Mouse (Mus musculus): ENCODE measurements around the gene Fmn2. TPM values are rescaled to one million over a fixed set of nuclear protein-coding genes. Genes with fewer than 3 reads are reported as not detected.

Fmn2 gene
- not detected for polyA plus RNA-seq (2017; shearing (Covaris generic))

DNA sequence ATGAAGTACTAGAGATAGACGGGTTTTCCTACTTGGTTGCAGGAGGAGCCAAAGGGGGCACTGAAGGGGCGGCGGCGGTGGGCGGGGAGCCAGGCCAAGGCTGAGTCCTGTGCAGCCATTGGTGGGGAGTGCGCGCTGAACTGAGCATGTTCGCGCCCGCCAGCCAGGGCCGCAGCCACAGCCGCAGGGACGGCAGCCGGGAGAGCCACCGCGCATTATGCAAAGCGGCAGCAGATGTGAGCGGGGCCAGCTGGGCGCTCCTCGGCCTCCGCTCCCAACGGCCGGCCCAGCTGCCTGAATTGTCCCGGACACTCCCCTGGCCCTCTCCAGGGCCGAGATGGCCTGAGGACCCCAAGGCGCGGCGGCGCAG is at the start of gene Fmn2:
TSS of gene Fmn2 (plus strand) at position 165 of the 370 bp plus-strand sequence.

Other genes starting within 250 kb of the Fmn2 start
- gene Olfr419, start 249.8 kb upstream of the Fmn2 start, polyA plus RNA-seq (2017; shearing (Covaris generic)) = not detected
- not detected for gene Mptx1, start 171.3 kb upstream of the Fmn2 start, polyA plus RNA-seq (2017; shearing (Covaris generic))
- not detected for gene Olfr417, start 136.7 kb upstream of the Fmn2 start, polyA plus RNA-seq (2017; shearing (Covaris generic))
- not detected for gene Olfr248, start 110.8 kb upstream of the Fmn2 start, polyA plus RNA-seq (2017; shearing (Covaris generic))
- gene Olfr414, start 77.8 kb upstream of the Fmn2 start, polyA plus RNA-seq (2017; shearing (Covaris generic)) = not detected
- not detected for gene Olfr220, start 59.7 kb upstream of the Fmn2 start, polyA plus RNA-seq (2017; shearing (Covaris generic))

Data from CD4-positive, CD25-positive, alpha-beta regulatory T cell, adult 9 weeks (primary cell).